Mouse (Mus musculus) midbrain, embryonic 11.5 days (tissue): ENCODE data around the gene Hdac9. TPM values are rescaled to one million over a fixed set of nuclear protein-coding genes. Genes with fewer than 3 reads are reported as not detected.

Experiments used
- ATAC-seq: fragments of 200-750 bp; cut with Nextera tagmentation; 2 replicates; pipeline ENCODE4 v1.8.0; 2017; ENCODE audit warnings: moderate TSS enrichment, moderate library complexity; ENCODE audit not compliant: low FRiP score
- DNase-seq: peaks from one replicate; pipeline ENCODE4 v3.0.0; 2015; ENCODE audit warnings: low spot score; ENCODE audit errors: missing footprints
- H3K27ac ChIP-seq: fragments of 300-500 bp; sonication (generic); 2 replicates; pipeline ENCODE4 v1.5.1; 2014; ENCODE audit warnings: low read depth, low read length
- H3K27me3 ChIP-seq: fragments of 300-500 bp; sonication (generic); 2 replicates; pipeline ENCODE4 v1.6.1; 2014; ENCODE audit warnings: mild to moderate bottlenecking, low read length, moderate library complexity, mixed read lengths; ENCODE audit not compliant: control insufficient read depth, insufficient read depth
- H3K36me3 ChIP-seq: fragments of 300-500 bp; sonication (generic); 2 replicates; pipeline ENCODE4 v1.6.1; 2014; ENCODE audit warnings: mild to moderate bottlenecking, low read length, moderate library complexity, mixed read lengths; ENCODE audit not compliant: control insufficient read depth, insufficient read depth
- H3K4me1 ChIP-seq: fragments of 300-500 bp; sonication (generic); 2 replicates; pipeline ENCODE4 v1.6.1; 2014; ENCODE audit warnings: low read length; ENCODE audit not compliant: control insufficient read depth, insufficient read depth
- H3K4me2 ChIP-seq: fragments of 300-500 bp; sonication (generic); 2 replicates; pipeline ENCODE4 v1.6.1; 2014; ENCODE audit warnings: mild to moderate bottlenecking, moderate library complexity
- H3K4me3 ChIP-seq: fragments of 300-500 bp; sonication (generic); 2 replicates; pipeline ENCODE4 v1.5.1; 2014; ENCODE audit warnings: low read depth, low read length
- H3K9ac ChIP-seq: fragments of 300-500 bp; sonication (generic); 2 replicates; pipeline ENCODE4 v1.6.1; 2014; ENCODE audit warnings: low read length
- H3K9me3 ChIP-seq: fragments of 300-500 bp; sonication (generic); 2 replicates; pipeline ENCODE4 v1.6.1; 2016; ENCODE audit warnings: low read length; ENCODE audit not compliant: control insufficient read depth
- WGBS: fragments of 180-500 bp; shearing (Covaris S2); extraction: QIAGEN DNeasy Blood & Tissue Kit; methylation state at CpG from one replicate; pipeline ENCODE4 v1.1.7; 2014; 5-methylcytosine and 5-hydroxymethylcytosine counted together
- polyA plus RNA-seq: library from polyadenylated mRNA; unstranded; fragments of >200 nt; fragmentation: Nextera tagmentation; extraction: Ambion mirVana; gene quantifications from 2 replicates; pipeline ENCODE4 v1.2.1, GENCODE M21; 2014

Gene Hdac9
- polyA plus RNA-seq, 1 experiment from 2014 or later = 14.1 TPM

GRCm38 (mm10) chr12:34571069-34571468 lies 345.8 kb downstream of the Hdac9 start:
- H3K4me3 ChIP-seq = no peak overlapping the region
- H3K27ac ChIP-seq = no peak overlapping the region
- H3K9ac ChIP-seq = no peak overlapping the region
- no peaks in the 10 kb centered on the region for H3K27me3 ChIP-seq
- no peak for ATAC-seq
- no peaks in the 10 kb centered on the region for H3K4me1 ChIP-seq
- no peak for DNase-seq
- H3K9me3 ChIP-seq = no peaks in the 10 kb centered on the region
- H3K4me2 ChIP-seq = no peak overlapping the region
- no peaks in the 10 kb centered on the region for H3K36me3 ChIP-seq
- 88% methylated on average over 1 of the region's 1 CpGs for WGBS

GRCm38 (mm10) chr12:34569472-34569871 lies 347.4 kb downstream of the Hdac9 start:
- Histone ChIP-seq H3K27ac (no peak overlapping the region), H3K9ac (no peak overlapping the region), H3K27me3 (no peaks in the 10 kb centered on the region), H3K9me3 (no peaks in the 10 kb centered on the region), H3K4me1 (no peaks in the 10 kb centered on the region), H3K4me3 (no peak overlapping the region), H3K4me2 (no peak overlapping the region), H3K36me3 (no peaks in the 10 kb centered on the region)
- WGBS = 98% methylated on average over 3 of the region's 3 CpGs
- DNase-seq (no peak), ATAC-seq (no peak)

- no peaks in the 10 kb centered on the region for H3K4me1 ChIP-seq
- no peaks in the 10 kb centered on the region for H3K9me3 ChIP-seq
- no peaks in the 10 kb centered on the region for H3K27me3 ChIP-seq
- no peaks in the 10 kb centered on the region for H3K36me3 ChIP-seq
- no peak overlapping the region for H3K4me3 ChIP-seq
- 78% methylated on average over 3 of the region's 3 CpGs for WGBS
- ATAC-seq (no peak), DNase-seq (no peak)
- H3K27ac ChIP-seq = no peak overlapping the region
- H3K9ac ChIP-seq = no peak overlapping the region
- no peak overlapping the region for H3K4me2 ChIP-seq
Measured at GRCm38 (mm10) chr12:34569052-34569451, 347.8 kb downstream of the Hdac9 start.

GRCm38 (mm10) chr12:34562331-34562730 lies 354.6 kb downstream of the Hdac9 start:
- Histone ChIP-seq H3K9me3 (no peaks in the 10 kb centered on the region), H3K9ac (no peak overlapping the region), H3K4me1 (no peaks in the 10 kb centered on the region), H3K4me2 (no peak overlapping the region), H3K27ac (no peak overlapping the region), H3K27me3 (no peaks in the 10 kb centered on the region), H3K4me3 (no peak overlapping the region), H3K36me3 (no peaks in the 10 kb centered on the region)
- WGBS = 86% methylated on average over 2 of the region's 2 CpGs
- DNase-seq (no peak), ATAC-seq (no peak)

- ATAC-seq = no peak
- Histone ChIP-seq H3K4me2 (no peak overlapping the region), H3K36me3 (no peaks in the 10 kb centered on the region), H3K9me3 (no peaks in the 10 kb centered on the region), H3K27me3 (no peaks in the 10 kb centered on the region), H3K9ac (no peak overlapping the region), H3K4me1 (no peaks in the 10 kb centered on the region), H3K4me3 (no peak overlapping the region), H3K27ac (no peak overlapping the region)
- no peak for DNase-seq
- WGBS = 81% methylated on average over 5 of the region's 5 CpGs
Measured at GRCm38 (mm10) chr12:34559001-34559400, 357.9 kb downstream of the Hdac9 start.

GRCm38 (mm10) chr12:34554803-34555202 lies 362.1 kb downstream of the Hdac9 start:
- Histone ChIP-seq H3K27ac (no peak overlapping the region), H3K9me3 (no peaks in the 10 kb centered on the region), H3K36me3 (no peaks in the 10 kb centered on the region), H3K9ac (no peak overlapping the region), H3K4me1 (no peaks in the 10 kb centered on the region), H3K4me3 (no peak overlapping the region), H3K4me2 (no peak overlapping the region), H3K27me3 (no peaks in the 10 kb centered on the region)
- DNase-seq (no peak), ATAC-seq (no peak)

GRCm38 (mm10) chr12:34550268-34550667 lies 366.6 kb downstream of the Hdac9 start:
- Histone ChIP-seq H3K36me3 (no peaks in the 10 kb centered on the region), H3K27ac (no peak overlapping the region), H3K4me2 (no peak overlapping the region), H3K27me3 (no peaks in the 10 kb centered on the region), H3K4me3 (no peak overlapping the region), H3K9me3 (no peaks in the 10 kb centered on the region), H3K4me1 (no peaks in the 10 kb centered on the region), H3K9ac (no peak overlapping the region)
- WGBS = 85% methylated on average over 9 of the region's 9 CpGs
- no peak for DNase-seq
- no peak for ATAC-seq

- DNase-seq = no peak
- Histone ChIP-seq H3K27ac (peak overlapping the region; percentile 74), H3K9ac (peak overlapping the region; percentile 4; the same call in 1 of the 2 replicates), H3K4me1 (peaks cover 18% of the 10 kb centered on the region), H3K36me3 (no peaks in the 10 kb centered on the region), H3K9me3 (no peaks in the 10 kb centered on the region), H3K4me2 (peak overlapping the region; percentile 51; the same call in 1 of the 2 replicates), H3K4me3 (no peak overlapping the region), H3K27me3 (no peaks in the 10 kb centered on the region)
- 19% methylated on average over 3 of the region's 3 CpGs for WGBS
- 0 out of 2 replicates have a peak, but pooled peaks have one; percentile 24 for ATAC-seq
Measured at GRCm38 (mm10) chr12:34529165-34529545, 387.7 kb downstream of the Hdac9 start.

- peak overlapping the region; percentile 51 for H3K9ac ChIP-seq
- peak overlapping the region; percentile 40 for H3K4me3 ChIP-seq
- peaks cover 18% of the 10 kb centered on the region for H3K4me1 ChIP-seq
- peak; percentile 93 for DNase-seq
- H3K27ac ChIP-seq = peak overlapping the region; percentile 74
- 11% methylated on average over 11 of the region's 11 CpGs for WGBS
- peak; percentile 92 for ATAC-seq
- H3K27me3 ChIP-seq = no peaks in the 10 kb centered on the region
- peak overlapping the region; percentile 51 for H3K4me2 ChIP-seq
- H3K9me3 ChIP-seq = no peaks in the 10 kb centered on the region
- no peaks in the 10 kb centered on the region for H3K36me3 ChIP-seq
Measured at GRCm38 (mm10) chr12:34528201-34529164, 388.4 kb downstream of the Hdac9 start.
